Mouse (Mus musculus) kidney, postnatal 10 days (tissue): ENCODE results near the gene Zc3h6.

Experiments used
- DNase-seq: peaks from one replicate; pipeline ENCODE4 v3.0.0; 2021; ENCODE audit warnings: mixed read lengths

Zc3h6 gene

GRCm38 (mm10) chr2:129035381-129035780 is 68.2 kb downstream of the Zc3h6 start:
- no peak for DNase-seq

DNA sequence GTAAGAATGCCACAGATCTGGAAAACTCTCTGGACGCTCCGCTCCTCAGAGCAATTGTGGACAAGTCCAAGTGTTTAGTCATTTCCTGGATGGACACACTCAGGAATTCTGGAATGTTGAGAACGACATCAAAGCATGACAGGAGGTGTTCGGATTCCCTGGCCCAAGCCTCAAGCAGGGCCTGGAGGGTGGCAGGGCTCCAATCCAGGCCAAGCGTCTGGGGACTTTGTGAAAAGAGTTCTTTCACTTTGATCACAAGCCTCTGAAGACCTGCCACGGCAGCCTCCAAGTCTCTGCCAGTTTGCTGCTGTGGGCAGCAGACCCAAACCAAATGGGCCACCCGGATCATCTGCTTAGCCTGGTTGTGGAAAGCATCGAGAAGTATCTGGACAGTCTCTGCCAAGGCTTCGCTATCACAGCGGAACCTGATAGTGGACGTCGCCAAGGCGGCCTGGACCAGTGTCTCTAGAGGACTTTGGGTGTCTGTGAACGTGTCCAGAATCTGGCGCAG is 71.3 kb downstream of the Zc3h6 start:
- peak; percentile 13 for DNase-seq

- peak; percentile 38 for DNase-seq
These were observed 71.9 kb downstream of the Zc3h6 start for GRCm38 (mm10) chr2:129038937-129039631.

DNA sequence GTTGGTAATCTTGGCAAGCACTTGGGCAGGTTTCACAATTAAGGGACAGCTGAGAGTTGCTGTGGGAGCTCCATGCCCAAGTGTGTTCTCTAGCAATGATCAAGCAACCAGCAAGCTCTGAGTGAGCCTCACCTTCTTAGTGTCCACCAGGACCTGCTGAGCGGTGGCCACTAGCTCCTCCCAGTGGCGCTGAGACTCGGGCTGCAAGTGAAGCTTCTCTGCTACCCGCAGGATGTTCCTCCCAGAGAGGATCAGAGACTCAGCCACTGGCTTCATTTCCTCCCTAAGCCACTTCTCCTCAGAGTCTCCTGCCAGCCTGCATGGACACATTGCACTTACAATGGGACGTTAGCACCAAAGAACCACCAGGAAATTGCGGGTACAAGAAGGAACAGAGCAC is 73.4 kb downstream of the Zc3h6 start:
- peak; percentile 30 for DNase-seq

GRCm38 (mm10) chr2:129046172-129046845 is 79.1 kb downstream of the Zc3h6 start:
- DNase-seq = peak; percentile 15

GRCm38 (mm10) chr2:129046846-129047196 is 79.6 kb downstream of the Zc3h6 start:
- DNase-seq = no peak

- no peak for DNase-seq
These were observed 80.6 kb downstream of the Zc3h6 start, which contains the start of gene Vinac1 for GRCm38 (mm10) chr2:129047811-129048210. TSS of gene Vinac1 (minus strand) at chr2:129048172.

DNA sequence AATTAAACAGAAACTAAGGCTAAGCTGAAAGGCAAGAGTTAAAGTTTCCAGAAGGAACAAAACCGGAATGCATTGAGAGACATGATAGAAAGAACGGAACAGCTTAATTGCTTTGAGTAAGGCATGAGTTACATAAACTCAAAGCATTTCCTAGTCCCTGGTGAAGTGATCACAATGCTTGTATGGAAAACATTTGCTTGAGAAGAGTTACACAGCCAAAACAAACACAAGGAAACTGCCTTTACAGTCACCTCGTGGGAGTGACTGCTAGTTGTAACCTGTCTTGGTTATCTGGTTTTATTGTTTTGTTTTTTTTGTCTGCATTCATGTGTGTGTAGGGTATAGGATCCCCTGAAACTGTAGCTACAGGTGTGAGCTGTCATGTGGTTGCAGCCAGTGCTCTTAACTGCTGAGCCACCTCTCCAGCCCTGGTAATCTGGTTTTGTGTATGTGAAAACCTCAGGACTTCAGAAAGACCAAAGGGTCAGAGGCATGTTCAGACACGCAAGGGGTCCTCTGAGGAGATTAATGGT is 85.3 kb downstream of the Zc3h6 start:
- DNase-seq = no peak

DNA sequence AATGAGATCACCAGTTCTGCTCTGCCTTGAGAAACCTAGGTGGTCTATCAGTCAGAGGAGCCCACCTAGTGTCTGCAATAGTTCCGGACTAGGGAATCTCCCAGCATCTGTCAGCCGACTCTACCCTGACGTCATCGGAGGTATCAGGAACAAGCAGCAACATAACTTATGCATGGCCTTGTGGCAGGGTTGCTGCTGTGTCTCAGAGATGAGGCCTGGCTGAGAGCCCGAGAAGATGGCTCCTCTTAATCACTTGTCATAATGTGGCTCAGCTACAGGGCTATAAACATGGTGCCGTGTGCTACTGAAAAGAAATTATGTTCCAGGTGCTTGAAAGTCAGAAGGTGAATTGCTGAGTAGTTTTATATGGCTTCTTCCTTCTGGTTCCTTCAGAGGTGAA is 88.5 kb downstream of the Zc3h6 start:
- DNase-seq = no peak

DNA sequence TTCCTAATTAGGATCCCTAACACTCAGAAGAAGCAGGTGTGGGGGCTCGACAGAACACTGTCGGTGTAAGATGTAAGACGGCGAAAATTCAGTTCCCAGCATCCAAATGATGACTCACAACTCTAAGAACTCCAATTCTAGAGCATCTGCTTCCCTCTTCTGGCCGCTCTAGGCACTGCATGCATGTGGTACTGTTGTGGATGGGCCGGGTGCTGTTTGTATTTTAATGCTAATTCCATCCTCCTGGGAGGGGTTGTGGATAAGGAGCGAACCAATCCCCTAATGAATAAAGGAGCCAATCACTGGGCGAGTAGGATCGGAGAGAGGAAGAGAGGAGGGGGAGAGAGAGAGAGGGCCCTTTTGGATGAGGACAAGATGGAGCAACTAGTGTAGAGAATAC is 89.4 kb downstream of the Zc3h6 start:
- peak; percentile 34 for DNase-seq

DNA sequence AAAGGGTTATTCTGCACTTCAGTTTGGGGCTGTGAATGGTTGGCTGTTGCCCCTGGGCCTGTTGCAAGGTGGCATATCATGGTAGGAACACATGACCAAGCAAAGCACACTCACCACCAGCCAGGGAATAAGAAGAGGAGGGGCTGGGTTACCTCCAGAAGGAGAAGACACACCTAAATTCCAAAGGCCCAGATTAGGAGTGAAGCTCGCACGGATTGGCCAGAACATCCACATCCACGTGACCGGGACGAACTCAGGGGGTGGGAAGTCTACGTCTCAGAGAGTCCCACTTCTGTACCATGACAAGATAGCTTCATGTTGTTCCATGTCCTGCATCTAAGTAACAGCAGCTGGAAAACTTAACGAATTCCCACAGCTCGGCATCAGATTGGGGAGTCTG is 90.1 kb downstream of the Zc3h6 start:
- no peak for DNase-seq

GRCm38 (mm10) chr2:129057920-129058361 is 90.7 kb downstream of the Zc3h6 start:
- DNase-seq = no peak

GRCm38 (mm10) chr2:129061456-129062059 is 94.4 kb downstream of the Zc3h6 start:
- DNase-seq = no peak

- DNase-seq = peak; percentile 88
These were observed 98.5 kb downstream of the Zc3h6 start, which contains the start of gene Ttl for GRCm38 (mm10) chr2:129065437-129066282. TSS of gene Ttl (plus strand) at chr2:129065942.

- peak; percentile 66 for DNase-seq
These were observed 99.1 kb downstream of the Zc3h6 start for GRCm38 (mm10) chr2:129066326-129066725.
